Mouse (Mus musculus) MEL (cell line): Measurements from ENCODE around the gene Smg6. TPM values are rescaled to one million over a fixed set of nuclear protein-coding genes. Genes with fewer than 3 reads are reported as not detected.

Experiments used
- DNase-seq: peaks from one replicate; pipeline ENCODE4 v3.0.0; 2011; ENCODE audit warnings: low read depth, low spot score
- H3K27ac ChIP-seq: 2 replicates; pipeline ENCODE4 v1.5.1; 2012; ENCODE audit warnings: low read depth, mild to moderate bottlenecking, control low read depth, low read length, moderate library complexity; ENCODE audit not compliant: control insufficient read depth
- H3K27me3 ChIP-seq, 2 experiments: fragments of 150-350 bp in 1 of 2; sonication (generic) in 1 of 2; 2 replicates each; pipeline ENCODE4 v1.6.1; 2012; ENCODE audit warnings: low read length in 2 of 2, mild to moderate bottlenecking in 2 of 2, improper control_type of control experiment in 1 of 2, moderate library complexity in 1 of 2; ENCODE audit not compliant: insufficient read depth in 2 of 2, control insufficient read depth in 1 of 2
- H3K36me3 ChIP-seq, 2 experiments: 2 replicates each; pipeline ENCODE4 v1.6.1; 2012 to 2014; ENCODE audit warnings: low read length in 2 of 2, improper control_type of control experiment in 1 of 2, inconsistent platforms in 1 of 2, mild to moderate bottlenecking in 1 of 2; ENCODE audit not compliant: insufficient read depth in 2 of 2, control insufficient read depth in 1 of 2
- H3K4me1 ChIP-seq, 2 experiments: fragments of 150-350 bp in 1 of 2; sonication (generic) in 1 of 2; 2 replicates each; pipeline ENCODE4 v1.6.1; 2012; ENCODE audit warnings: low read length in 2 of 2, improper control_type of control experiment in 1 of 2, mild to moderate bottlenecking in 1 of 2; ENCODE audit not compliant: insufficient read depth in 2 of 2, control insufficient read depth in 1 of 2
- H3K4me3 ChIP-seq, 2 experiments: fragments of 150-350 bp in 1 of 2; sonication (generic) in 1 of 2; 2 replicates each; pipeline ENCODE4 v1.5.1; 2012; ENCODE audit warnings: low read depth in 2 of 2, low read length in 2 of 2, mild to moderate bottlenecking in 2 of 2, moderate library complexity in 2 of 2, control low read depth in 1 of 2, improper control_type of control experiment in 1 of 2; ENCODE audit not compliant: control insufficient read depth in 1 of 2, insufficient read depth in 1 of 2
- H3K79me2 ChIP-seq: 2 replicates; pipeline ENCODE4 v1.6.1; 2012; ENCODE audit warnings: mild to moderate bottlenecking, low read length, moderate library complexity; ENCODE audit not compliant: control insufficient read depth, poor library complexity, insufficient read depth
- H3K9ac ChIP-seq: 2 replicates; pipeline ENCODE4 v1.6.1; 2012; ENCODE audit warnings: low read depth, mild to moderate bottlenecking, control low read depth, low read length, moderate library complexity; ENCODE audit not compliant: control insufficient read depth, poor library complexity, severe bottlenecking
- H3K9me3 ChIP-seq: fragments of 150-350 bp; sonication (generic); replicated peaks from 2 replicates; pipeline ENCODE4 v1.6.1; 2012; ENCODE audit warnings: mild to moderate bottlenecking, low read length, improper control_type of control experiment, moderate library complexity; ENCODE audit not compliant: insufficient read depth
- BHLHE40 ChIP-seq: IDR thresholded peaks from 2 replicates; pipeline ENCODE4 v1.6.1; 2012; ENCODE audit warnings: low read depth, mild to moderate bottlenecking, inconsistent platforms, low read length, improper control_type of control experiment, borderline replicate concordance
- E2F4 ChIP-seq: IDR thresholded peaks from 2 replicates; pipeline ENCODE4 v1.6.1; 2011; ENCODE audit warnings: low read depth, low read length, improper control_type of control experiment, borderline replicate concordance
- ETS1 ChIP-seq: IDR thresholded peaks from 2 replicates; pipeline ENCODE4 v1.6.1; 2012; ENCODE audit warnings: low read depth, mild to moderate bottlenecking, inconsistent platforms, low read length, improper control_type of control experiment, moderate library complexity
- GABPA ChIP-seq: IDR thresholded peaks from 2 replicates; pipeline ENCODE4 v1.6.1; 2012; ENCODE audit warnings: low read depth, mild to moderate bottlenecking, inconsistent platforms, low read length, improper control_type of control experiment, moderate library complexity
- JUND ChIP-seq: IDR thresholded peaks from 2 replicates; pipeline ENCODE4 v1.6.1; 2011; ENCODE audit warnings: low read depth, mild to moderate bottlenecking, improper control_type of control experiment, low read length
- KAT2A ChIP-seq: conservative IDR thresholded peaks from 2 replicates; pipeline ENCODE4 v1.6.1; 2012; ENCODE audit warnings: low read depth, low read length, improper control_type of control experiment, inconsistent platforms
- MAFK ChIP-seq: IDR thresholded peaks from 2 replicates; pipeline ENCODE4 v1.6.1; 2011; ENCODE audit warnings: low read depth, mild to moderate bottlenecking, low read length, improper control_type of control experiment, borderline replicate concordance
- MAZ ChIP-seq: IDR thresholded peaks from 2 replicates; pipeline ENCODE4 v1.6.1; 2012; ENCODE audit warnings: low read depth, mild to moderate bottlenecking, inconsistent platforms, low read length, improper control_type of control experiment
- MEF2A ChIP-seq: IDR thresholded peaks from 2 replicates; pipeline ENCODE4 v1.6.1; 2014; ENCODE audit warnings: low read depth, mild to moderate bottlenecking, inconsistent platforms, low read length, improper control_type of control experiment; ENCODE audit not compliant: poor library complexity, insufficient replicate concordance, severe bottlenecking; ENCODE audit errors: extremely low read depth
- MXI1 ChIP-seq: IDR thresholded peaks from 2 replicates; pipeline ENCODE4 v1.6.1; 2011; ENCODE audit warnings: mild to moderate bottlenecking, low read depth, low read length, improper control_type of control experiment
- MYC ChIP-seq: IDR thresholded peaks from 2 replicates; pipeline ENCODE4 v1.6.1; 2011; ENCODE audit warnings: low read depth, mild to moderate bottlenecking, low read length, improper control_type of control experiment, moderate library complexity
- NRF1 ChIP-seq: IDR thresholded peaks from 2 replicates; pipeline ENCODE4 v1.6.1; 2014; ENCODE audit warnings: low read depth, mild to moderate bottlenecking, inconsistent platforms, low read length, improper control_type of control experiment, moderate library complexity; ENCODE audit not compliant: poor library complexity, insufficient read depth, severe bottlenecking
- POLR2A ChIP-seq, 2 experiments: IDR thresholded peaks; 2 replicates each; pipeline ENCODE4 v1.6.1; 2011 to 2012; ENCODE audit warnings: low read length in 2 of 2, mild to moderate bottlenecking in 2 of 2, control low read depth in 1 of 2, improper control_type of control experiment in 1 of 2, low read depth in 1 of 2, moderate library complexity in 1 of 2; ENCODE audit not compliant: control insufficient read depth in 1 of 2, insufficient read depth in 1 of 2, poor library complexity in 1 of 2
- POLR2AphosphoS5 ChIP-seq: IDR thresholded peaks from 2 replicates; pipeline ENCODE4 v1.6.1; 2012; ENCODE audit warnings: low read depth, borderline replicate concordance, mild to moderate bottlenecking, inconsistent platforms, low read length, moderate library complexity, mixed read lengths
- RAD21 ChIP-seq: IDR thresholded peaks from 2 replicates; pipeline ENCODE4 v1.6.1; 2011; ENCODE audit warnings: mild to moderate bottlenecking, low read depth, low read length, improper control_type of control experiment
- RCOR1 ChIP-seq: IDR thresholded peaks from 2 replicates; pipeline ENCODE4 v1.6.1; 2012; ENCODE audit warnings: low read depth, mild to moderate bottlenecking, inconsistent platforms, low read length, improper control_type of control experiment
- TCF12 ChIP-seq: IDR thresholded peaks from 2 replicates; pipeline ENCODE4 v1.6.1; 2014; ENCODE audit warnings: low read depth, mild to moderate bottlenecking, inconsistent platforms, low read length, improper control_type of control experiment, moderate library complexity
- USF1 ChIP-seq: IDR thresholded peaks from 2 replicates; pipeline ENCODE4 v1.6.1; 2014; ENCODE audit warnings: low read depth, mild to moderate bottlenecking, inconsistent platforms, low read length, improper control_type of control experiment, moderate library complexity
- USF2 ChIP-seq, 2 experiments: IDR thresholded peaks; 2 replicates each; pipeline ENCODE4 v1.6.1; 2011 to 2012; ENCODE audit warnings: improper control_type of control experiment in 2 of 2, low read length in 2 of 2, borderline replicate concordance in 1 of 2, inconsistent platforms in 1 of 2, low read depth in 1 of 2, mild to moderate bottlenecking in 1 of 2; ENCODE audit not compliant: insufficient read depth in 1 of 2
- ZKSCAN1 ChIP-seq: IDR thresholded peaks from 2 replicates; pipeline ENCODE4 v1.6.1; 2012; ENCODE audit warnings: low read depth, mild to moderate bottlenecking, inconsistent platforms, low read length, improper control_type of control experiment, moderate library complexity
- ZMIZ1 ChIP-seq: IDR thresholded peaks from 2 replicates; pipeline ENCODE4 v1.6.1; 2012; ENCODE audit warnings: low read depth, mild to moderate bottlenecking, inconsistent platforms, low read length, improper control_type of control experiment, moderate library complexity
- ZNF384 ChIP-seq: IDR thresholded peaks from 2 replicates; pipeline ENCODE4 v1.6.1; 2012; ENCODE audit warnings: low read depth, mild to moderate bottlenecking, inconsistent platforms, low read length, improper control_type of control experiment
- polyA plus RNA-seq, 2 experiments: library from polyadenylated mRNA; stranded (reverse) in 1 of 2; unstranded in 1 of 2; fragments of >175 nt in 1 of 2; fragments of >200 nt in 1 of 2; gene quantifications; 2 replicates each; pipeline versions ENCODE4 v1.2.1 to v1.2.4; 2012; ENCODE audit warnings: low replicate concordance in 2 of 2, low read depth in 1 of 2; ENCODE audit not compliant: insufficient read length in 2 of 2, insufficient read depth in 1 of 2, missing spikeins in 1 of 2
- total RNA-seq: library from RNA; depleted of rRNA; stranded (reverse); fragments of 300-350 nt; gene quantifications from 2 replicates; pipeline ENCODE4 v1.2.3, GENCODE M21; 2012

Smg6 gene
- total and polyA plus RNA-seq, 3 experiments = 11.6 to 19.0 TPM; not detected in 1

- Histone ChIP-seq H3K79me2 (no peaks in the 10 kb centered on the region), H3K4me3 (no peak overlapping the region), H3K27me3 (no peaks in the 10 kb centered on the region), H3K9me3 (no peaks in the 10 kb centered on the region), H3K27ac (no peak overlapping the region), H3K9ac (no peak overlapping the region), H3K36me3 (no peaks in the 10 kb centered on the region), H3K4me1 (peaks cover 2 to 5% of the 10 kb centered on the region in 2 experiments; a peak in 2 of 4 replicates)
- DNase-seq = no peak
- no peak for TF ChIP-seq MXI1
- TF ChIP-seq USF1 = no peak
- TF ChIP-seq ZKSCAN1 = no peak
- no peak for TF ChIP-seq KAT2A
- TF ChIP-seq POLR2A (IDR thresholded peaks at IDR 0.05; ENCODE audit: control insufficient read depth in 1 of 2, insufficient read depth in 1 of 2, low read depth in 1 of 2, low read length in 2 of 2, poor library complexity in 1 of 2) = no peak
- no peak for TF ChIP-seq RAD21
- TF ChIP-seq USF2 (IDR thresholded peaks at IDR 0.05; ENCODE audit: borderline replicate concordance in 1 of 2, insufficient read depth in 1 of 2, low read depth in 1 of 2, low read length in 2 of 2) = no peak
- no peak for TF ChIP-seq MAFK
- TF ChIP-seq GABPA = no peak
- TF ChIP-seq BHLHE40 = no peak
- TF ChIP-seq MYC = no peak
Observed at GRCm38 (mm10) chr11:75201721-75202120, 276.1 kb downstream of the Smg6 start.

DNA sequence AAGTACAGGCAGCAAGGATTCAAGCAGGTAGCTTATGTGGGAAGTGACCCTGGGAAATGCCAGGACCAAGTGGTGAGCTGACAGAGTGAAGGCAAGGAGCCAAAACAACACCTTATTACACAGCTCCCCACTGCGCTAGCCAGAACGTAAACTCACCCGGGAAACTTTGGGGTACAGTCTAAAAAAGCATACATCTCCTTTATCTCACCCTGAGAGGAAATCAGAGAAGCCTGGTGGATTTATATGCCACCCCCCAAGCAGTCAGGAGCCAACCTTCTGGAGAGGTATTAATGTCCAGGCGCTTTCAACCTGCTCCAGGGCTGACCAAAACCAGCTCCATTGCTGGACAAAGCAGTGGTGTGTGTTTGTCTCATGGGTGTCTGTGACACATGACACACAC lies 278.3 kb downstream of the Smg6 start:
- H3K4me1 ChIP-seq = peaks cover 0 to 5% of the 10 kb centered on the region in 2 experiments; a peak in 1 of 4 replicates

More for the DNA sequence above, 278.3 kb downstream of the Smg6 start:
- Histone ChIP-seq H3K9ac (no peak overlapping the region), H3K4me3 (no peak overlapping the region), H3K36me3 (no peaks in the 10 kb centered on the region), H3K27ac (no peak overlapping the region), H3K9me3 (no peaks in the 10 kb centered on the region), H3K27me3 (no peaks in the 10 kb centered on the region), H3K79me2 (no peaks in the 10 kb centered on the region)
- no peak for TF ChIP-seq RAD21
- TF ChIP-seq MXI1 = no peak
- no peak for TF ChIP-seq MAZ
- no peak for TF ChIP-seq ETS1
- no peak for TF ChIP-seq E2F4
- TF ChIP-seq POLR2AphosphoS5 = no peak
- no peak for TF ChIP-seq ZKSCAN1
- TF ChIP-seq ZNF384 = no peak
- TF ChIP-seq MAFK = no peak
- no peak for TF ChIP-seq USF1
- TF ChIP-seq MYC = no peak
- TF ChIP-seq NRF1 = no peak
- no peak for TF ChIP-seq GABPA
- TF ChIP-seq ZMIZ1 = no peak
- no peak for TF ChIP-seq MEF2A
- TF ChIP-seq JUND = no peak
- no peak for TF ChIP-seq TCF12
- TF ChIP-seq RCOR1 = no peak
- DNase-seq = no peak
